Mouse (Mus musculus) CH12F3 (cell line): ENCODE measurements around the gene Fnbp1.

Source experiments
- in situ Hi-C: fragments of 300-500 bp; cut with MboI; formaldehyde crosslinking; loops from 2 replicates; pipeline ENCODE4 v1.14.3; 2020; ENCODE audit warnings: low sequenced_read_pairs

The Fnbp1 gene

DNA sequence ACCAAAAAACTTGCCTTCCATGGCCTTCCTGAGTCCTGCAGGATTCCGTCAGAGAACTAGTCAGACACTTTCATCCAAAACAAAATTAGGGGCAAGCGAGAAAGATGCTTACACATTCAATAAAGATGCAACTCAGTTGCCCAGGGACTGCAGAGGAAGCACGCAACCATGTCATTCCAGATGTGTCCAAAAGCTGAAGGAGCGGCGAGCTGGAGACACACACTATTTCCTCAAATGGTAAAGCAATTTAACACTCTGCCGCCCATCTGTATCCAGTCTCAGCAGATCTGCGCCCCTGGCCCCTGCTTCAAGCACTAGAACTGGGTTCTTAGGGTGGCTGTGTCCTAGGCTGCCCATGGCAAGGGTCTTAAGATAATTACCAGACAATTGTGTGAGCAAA, 66.0 kb downstream of the Fnbp1 start:
- in situ Hi-C loops, result no loop called here

DNA sequence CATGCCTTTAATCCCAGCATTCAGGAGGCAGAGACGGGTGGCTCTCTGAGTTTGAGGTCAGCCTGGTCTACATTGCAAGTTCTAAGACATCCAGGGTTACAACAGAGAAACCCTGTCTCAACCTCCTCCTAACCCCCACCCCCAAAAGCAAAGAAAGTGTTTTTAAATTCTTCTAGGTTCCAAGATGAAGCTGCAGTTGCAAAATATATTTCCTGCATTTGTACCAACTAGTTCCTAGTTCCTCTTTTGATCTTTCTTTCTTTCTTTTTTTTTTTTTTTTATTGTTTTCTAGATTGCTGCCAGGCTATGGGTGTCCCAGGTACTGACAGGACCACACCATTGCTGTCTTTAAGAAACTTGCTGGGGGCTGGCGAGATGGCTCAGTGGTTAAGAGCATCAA, 66.6 kb downstream of the Fnbp1 start:
- in situ Hi-C loops, result no loop called here

DNA sequence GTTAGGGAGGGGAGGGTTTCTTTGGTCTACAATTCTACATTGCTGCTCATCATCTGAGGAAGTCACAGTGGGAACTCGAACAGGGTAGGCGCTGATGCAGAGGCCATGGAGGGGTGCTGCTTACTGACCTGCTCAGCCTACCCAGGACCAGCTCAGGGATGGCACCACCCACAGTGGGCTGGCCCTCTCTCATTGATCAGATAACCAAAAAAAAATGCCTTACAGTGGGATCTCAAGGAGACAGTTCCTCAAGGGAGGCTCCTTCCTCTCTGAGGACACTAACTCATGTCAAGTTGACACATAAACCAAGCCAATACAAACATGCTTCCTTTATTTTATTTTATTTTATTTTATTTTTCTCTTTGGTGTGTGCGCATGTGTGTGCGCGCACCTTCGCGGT, 72.3 kb downstream of the Fnbp1 start:
- in situ Hi-C loops, result no loop called here

DNA sequence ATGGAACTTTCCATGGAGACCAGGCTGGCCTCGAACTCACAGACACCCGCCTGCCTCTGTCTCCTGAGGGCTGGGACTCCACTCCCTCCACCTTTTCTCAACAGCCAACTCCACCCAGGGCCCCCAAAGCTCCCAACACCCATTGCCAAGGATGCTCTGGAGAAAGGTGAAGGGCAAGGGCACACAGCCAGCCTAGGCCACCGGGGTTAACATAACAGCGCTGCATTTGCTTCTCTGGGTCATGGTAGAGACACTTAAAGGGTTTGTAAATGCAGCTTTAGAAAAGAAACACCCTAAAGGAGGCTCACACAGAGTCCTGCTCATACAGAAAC, 72.7 kb downstream of the Fnbp1 start:
- in situ Hi-C loops, result no loop called here

DNA sequence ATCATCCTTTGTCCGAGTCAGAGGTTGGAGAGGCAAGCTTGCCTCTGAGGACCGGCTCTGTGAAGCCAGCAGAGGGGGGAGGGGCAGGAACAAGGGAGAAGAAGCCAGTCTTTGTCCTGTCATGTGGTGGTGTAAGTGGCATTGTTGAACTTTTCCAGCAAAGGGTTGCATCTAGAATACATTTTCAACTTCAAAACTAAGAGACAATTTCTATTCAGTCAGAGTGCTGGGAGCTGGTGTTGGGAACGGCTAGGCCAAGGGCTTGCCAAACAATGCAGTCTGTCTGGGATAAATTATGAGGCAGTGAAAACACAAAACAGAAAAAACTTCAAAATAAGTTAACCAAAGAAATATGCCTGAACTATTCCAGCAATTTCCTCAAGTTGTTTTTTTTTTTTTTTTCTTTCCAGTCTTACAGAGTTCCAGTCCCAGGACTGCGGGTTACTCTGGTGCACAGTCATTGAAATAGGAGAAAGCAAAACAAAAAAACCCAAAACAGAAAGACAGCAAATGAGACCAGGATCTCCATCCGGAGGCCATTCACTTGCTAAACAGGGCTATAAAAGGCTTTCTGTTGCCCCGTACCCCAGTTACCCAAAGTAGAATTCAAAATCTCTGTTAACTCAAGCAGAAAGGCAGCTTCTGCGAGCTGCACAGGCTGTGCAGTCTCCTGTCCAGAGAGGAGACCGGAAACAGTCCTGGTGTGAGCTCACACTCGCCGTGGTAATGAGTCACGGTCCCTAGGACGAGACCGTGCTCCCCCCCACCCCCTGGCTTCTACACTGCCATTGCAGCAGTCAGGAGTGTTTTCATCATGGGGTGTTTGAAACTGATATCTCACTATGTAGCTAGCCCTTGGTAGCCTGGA, 73.3 kb downstream of the Fnbp1 start:
- in situ Hi-C loops, result no loop called here

DNA sequence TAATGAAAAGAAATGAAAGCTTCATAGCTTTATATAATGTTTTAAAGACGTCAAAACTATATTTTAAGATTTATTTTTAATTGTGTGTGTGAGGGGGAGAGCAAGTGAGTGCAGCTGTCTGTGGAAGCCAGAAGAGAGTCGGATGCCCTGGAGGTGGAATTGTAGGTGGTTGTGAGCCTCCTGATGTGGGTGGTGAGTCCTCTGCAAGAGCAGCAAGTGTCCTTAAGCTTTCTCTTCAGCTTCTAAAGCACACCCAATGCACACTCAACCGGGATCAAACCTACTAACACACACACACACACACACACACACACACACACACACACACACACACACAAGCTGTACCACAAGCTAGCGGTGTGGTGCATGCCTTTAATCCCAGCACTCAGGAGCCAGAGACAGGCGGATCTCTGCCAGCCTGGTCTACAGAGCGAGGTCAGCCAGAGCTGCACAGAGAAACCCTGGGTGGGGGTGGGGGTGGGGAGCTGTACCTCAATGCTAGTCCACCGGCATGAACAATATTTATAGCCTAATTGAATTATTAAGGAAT, 74.0 kb downstream of the Fnbp1 start:
- in situ Hi-C loops, result no loop called here

DNA sequence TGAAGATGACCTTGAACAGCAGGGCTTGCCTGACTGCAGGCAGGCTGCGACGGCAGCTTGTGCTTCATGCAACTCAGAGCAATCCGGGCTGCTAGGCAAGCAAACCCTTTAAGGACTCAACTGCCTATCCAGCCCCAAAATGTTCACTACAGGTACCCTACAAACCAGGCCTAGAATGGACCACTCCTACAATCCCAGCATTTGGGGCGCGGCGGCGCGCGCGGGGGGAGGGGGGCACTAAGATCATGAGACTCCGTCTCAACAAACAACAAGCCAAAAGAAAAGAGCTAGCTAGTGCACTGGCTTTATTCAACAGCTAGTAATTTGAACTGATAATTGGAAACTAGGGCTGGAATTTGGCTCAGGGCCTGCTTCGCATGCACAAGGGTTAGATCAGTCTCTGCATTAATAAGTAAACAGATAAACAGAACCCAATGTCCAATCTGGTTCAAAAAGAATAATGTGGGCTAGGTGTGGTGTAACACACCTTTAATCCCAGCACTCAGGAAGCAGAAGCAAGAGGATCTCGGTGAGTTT, 74.7 kb downstream of the Fnbp1 start:
- in situ Hi-C loops, result no loop called here

DNA sequence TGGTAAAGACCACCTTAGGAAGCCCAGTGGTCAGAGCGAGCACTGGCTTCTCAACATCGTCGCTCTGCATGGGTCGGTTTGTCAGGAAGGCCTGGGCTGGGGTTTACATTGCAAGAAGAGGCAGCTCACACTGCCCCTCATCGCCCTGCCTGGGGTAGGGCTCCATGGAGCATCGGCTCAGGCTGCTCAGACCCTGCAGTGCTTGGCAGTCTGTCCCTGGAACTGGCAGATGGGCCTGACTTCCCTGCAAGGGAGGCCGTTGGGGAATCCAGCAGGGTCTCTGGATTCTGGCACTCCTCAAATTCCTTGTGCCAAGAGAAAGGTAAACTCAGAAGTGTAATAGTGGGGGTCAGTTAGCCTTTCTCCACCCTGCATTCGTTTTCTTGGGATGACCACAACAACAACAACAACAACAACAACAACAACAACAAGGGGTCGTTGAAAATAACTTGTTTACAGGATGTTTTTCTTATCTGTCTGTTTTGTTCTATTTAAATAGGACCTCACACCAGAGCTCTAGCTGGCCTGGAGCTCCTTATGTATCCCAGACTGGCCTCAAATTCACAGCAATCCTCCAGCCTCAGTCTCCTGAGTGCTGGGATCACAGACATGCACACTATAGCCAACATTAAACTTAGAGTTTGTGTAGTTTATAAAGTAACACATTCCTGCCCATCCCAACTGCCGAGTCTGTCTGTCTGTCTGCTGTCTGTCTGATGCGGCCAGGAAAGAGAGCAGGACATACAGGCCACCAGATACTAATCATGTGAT, 75.6 kb downstream of the Fnbp1 start:
- in situ Hi-C loops, result no loop called here

DNA sequence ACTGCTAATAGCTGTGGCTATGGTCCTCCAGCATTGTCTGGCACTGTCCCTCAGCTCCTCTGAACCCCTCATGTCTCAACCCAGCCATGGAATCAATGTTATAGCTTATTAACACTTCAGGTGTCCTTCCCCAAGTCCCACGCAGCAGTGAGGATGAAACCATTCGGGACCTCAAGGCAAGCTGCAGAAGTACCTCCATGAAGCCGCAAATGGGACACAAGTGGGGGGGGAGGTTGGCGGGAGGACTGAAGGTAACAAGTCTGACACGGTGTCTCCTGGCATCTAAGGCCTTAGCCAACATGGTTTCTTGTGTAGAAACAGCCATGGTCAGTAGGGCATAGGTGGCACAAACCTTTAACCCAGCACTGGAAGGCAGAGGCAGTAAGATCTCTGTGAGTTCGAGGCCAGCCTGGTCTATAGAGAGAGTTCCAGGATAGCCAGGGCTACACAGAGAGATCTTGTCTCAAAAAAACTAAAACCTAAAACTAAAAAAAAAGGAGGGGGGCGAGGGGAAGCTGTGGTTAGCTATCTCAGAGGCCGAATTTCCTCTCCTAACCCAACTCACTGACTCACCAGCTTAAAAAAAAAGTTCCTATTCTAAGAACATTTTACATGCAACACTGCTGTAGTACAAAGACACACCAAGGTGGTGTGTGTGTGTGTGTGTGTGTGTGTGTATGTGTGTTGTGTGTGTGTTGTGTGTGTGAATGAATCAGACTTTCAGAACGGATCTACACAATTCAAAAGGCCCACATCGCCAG, 79.8 kb downstream of the Fnbp1 start:
- in situ Hi-C loops, result no loop called here

DNA sequence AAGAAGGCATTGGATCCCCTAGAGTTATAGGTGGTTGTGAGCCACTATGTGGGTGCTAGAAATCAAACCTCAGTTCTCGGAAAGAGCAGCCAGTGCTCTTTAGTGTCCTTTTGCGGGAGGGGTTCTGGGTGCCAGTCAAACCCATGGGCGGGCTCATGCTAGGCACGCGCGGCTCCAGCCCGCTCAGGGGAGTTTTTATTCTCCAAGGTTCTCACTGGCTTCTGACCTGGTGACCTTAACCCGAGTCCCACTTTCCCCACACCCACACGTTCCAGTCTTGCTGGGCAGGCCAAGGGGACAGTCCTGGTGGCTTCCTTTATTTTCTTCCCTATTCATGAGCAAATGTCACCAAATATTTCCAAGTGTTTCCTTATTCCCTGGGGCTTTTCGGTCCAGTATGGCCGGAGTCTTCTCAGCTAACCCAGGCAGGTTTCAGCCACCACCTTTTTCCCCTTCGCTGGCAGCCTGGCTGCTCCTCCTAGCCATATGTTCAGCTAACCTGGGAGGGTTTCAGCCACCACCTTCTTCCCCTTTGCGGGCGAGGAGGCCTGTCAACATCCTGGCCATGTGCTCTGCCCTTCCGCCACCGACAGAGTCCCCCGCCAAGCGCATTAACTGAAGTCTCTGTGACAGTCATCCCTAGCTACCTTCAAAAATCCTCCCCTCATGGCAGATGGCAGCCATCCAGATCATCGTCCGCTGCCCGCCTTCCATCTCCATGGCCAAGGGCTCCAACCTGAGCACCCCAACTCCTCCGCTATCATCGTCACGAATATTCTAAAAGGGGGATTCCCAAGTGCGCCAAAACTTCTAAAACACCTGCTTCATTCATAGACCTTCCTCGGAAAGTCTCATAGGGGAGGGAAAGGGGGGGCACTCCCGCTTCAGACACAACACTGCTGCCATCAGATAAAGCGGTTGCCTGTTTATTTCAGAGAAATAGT, 80.7 kb downstream of the Fnbp1 start:
- in situ Hi-C loops, result no loop called here

DNA sequence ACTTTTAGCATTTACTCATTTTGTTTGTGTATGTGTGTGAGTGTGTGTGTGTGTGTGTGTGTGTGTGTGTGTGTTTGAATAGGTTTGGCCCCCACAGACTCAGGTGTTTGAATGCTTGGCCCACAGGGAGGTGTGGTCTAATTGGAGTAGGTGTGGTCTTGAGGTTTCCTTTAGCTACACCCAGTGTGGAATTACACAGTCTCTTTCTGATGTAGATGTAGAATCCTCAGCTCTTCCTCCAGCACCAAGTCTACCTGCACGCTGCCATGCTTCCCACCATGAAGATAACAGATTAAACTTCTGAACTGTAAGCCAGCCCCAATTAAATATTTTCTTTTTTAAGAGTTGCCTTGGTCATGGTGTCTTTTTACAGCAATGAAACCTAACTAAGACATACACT, 81.5 kb downstream of the Fnbp1 start:
- in situ Hi-C loops, result no loop called here

DNA sequence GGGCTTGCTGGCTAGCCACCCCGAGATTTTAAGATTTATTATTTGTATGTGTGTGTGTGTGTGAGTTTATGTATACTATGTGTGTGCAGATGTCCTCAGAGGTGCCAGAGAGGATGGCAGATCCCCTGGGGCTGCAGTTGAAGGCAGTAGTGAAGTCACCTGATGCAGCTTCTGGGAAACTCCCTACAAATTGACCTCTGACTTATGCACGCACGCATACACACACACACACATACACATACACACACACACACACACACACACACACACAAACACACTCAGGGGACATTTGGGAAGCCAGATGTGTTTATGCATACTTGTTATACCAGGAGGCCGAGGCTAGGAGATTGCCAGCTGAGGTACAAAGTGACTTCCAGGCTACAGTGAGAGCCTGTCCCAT, 83.4 kb downstream of the Fnbp1 start:
- in situ Hi-C loops, result no loop called here

DNA sequence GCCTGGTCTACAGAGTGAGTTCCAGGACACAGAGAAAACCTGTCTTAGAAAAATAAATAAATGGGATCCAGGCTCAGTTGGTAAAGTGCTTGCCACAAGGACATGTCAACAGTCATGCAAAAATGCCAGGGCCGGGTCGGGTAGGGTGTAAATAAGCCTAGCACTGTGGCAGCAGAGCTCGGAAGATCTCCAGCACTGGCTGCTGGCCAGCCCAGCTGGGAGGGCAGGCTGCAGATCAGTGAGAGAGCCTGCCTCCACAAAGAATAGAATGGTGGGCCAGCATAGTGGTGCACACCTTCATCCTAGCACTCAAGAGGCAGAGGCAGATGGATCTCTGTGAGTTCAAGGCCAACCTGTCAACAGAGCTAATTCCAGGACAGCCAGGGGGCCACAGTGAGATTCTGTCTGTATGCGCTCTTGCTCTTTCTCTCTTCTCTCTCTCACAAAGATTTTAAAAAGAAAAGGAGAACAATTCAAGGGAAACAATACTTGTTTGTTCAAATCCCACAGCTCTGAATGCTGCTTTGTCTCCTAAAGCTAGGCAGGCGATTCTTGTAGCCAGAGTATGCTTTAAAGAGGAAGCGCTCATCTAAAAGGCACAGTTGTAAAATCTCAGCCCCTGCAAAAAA, 84.1 kb downstream of the Fnbp1 start:
- in situ Hi-C loops, result no loop called here

DNA sequence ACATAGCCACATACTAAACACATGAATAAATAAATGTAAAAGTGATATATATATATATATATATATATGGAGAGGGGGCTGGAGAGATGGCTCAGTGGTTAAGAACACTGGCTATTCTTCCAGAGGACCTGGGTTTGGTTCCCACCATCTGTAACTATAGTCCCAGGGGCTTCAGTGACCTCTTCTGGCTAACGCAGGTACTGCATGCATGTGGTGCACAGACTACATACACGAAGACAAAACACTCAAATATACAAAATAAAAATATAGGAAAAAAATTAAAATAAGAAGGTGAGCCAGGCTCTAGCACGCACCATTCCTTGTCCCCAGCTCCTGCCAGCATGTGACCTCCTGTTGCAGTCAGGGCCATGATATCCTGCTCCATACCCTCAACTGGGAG, 85.7 kb downstream of the Fnbp1 start:
- in situ Hi-C loops, result no loop called here

DNA sequence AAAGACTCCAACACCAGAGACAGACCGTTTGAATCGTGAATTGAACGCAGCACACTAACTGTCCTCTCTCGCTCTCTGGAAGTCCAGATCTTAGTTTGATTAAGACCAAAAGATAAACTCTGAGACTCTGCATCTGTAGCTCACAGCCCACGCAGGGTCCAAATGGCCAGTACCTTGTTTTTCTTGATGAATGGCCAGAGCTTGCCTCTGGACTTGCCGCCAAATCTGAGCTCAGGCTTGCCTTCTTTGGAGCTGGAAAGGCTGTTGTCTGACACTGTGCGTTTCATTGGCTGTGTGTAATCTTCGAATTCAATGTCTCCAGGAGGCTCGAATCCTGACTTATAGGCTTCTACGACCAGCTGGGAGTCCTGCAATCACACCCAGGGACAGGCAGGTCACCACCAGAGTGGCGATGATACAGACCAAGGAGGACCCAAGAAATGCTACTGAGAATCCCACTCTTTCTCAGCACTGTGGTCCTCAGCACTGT, 87.9 kb downstream of the Fnbp1 start:
- in situ Hi-C loops, result no loop called here

DNA sequence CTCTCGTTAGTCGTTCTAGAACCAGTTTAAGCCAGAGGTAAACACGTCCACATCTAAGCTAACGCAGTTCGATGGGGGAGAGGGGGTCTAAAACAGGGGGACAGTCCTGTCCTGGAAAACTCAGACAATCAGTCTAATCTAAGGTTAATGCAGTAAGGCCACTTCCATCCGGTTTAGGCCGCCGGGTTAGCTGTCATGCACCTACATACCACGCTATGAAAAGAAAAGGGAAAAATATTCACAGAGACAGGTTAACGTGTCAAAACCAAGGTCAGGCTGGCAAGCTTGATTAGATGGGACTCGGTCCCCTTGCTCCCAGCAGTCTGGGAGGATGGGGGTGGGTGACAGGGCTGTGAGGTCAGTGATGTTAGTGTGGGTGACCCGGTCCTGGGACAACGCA, 88.4 kb downstream of the Fnbp1 start:
- in situ Hi-C loops, result no loop called here

DNA sequence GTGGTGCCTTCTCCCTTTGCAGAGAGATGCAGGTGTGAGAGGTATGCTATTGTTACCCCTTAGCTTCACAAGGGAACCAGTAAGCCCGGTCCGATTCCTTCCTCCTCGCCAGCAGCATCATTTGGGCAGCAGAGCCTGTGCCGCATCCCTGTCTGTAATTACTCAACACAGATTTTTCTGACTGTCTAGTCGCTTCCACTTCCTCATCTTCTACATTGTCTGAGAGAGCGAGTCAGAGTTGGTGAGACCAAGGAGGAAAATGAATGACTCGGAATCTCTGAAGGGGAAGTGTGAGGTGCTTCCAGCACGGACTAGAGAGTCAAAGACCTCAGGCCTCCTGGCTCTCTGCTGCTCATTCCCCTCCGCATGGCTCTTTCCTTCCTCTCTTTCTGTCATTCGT, 89.4 kb downstream of the Fnbp1 start:
- in situ Hi-C loops, result no loop called here

DNA sequence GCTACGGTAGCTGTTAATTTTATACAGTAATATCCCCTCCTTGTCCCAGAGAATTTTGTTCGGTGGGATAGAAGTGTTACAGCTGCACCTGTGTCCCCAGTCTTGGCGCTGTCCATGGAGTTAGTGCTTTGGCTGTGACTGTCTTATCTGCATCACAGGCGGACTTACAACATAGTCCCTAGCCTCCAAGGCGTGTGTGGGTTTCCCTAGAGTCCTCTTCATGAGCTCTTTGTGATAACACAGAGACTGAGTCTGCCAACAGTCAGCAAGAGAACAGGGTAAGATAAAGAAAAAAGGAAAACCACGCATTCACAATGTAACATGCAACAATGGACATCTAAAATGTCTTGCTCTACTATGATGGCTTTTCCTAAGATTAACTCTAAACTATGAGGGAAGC, 93.8 kb downstream of the Fnbp1 start:
- in situ Hi-C loops, result no loop called here

DNA sequence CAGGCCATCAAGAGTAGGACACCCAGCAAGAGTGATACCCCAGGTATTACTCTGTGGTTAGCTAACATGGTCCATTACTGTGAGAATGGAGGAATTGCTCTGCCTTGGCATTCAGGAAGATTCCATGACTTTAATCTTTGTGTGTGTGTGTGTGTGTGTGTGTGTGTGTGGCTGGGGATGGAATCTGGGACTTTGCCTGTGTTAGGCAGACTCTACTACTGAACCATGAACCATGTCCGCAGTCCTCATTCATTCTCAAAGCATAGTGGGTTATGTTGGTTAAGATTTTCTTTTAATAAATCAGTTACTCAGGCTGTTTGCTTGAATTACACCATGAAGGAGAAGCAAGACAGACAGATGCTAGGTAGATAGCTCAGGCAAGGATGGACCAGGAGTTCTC, 98.0 kb downstream of the Fnbp1 start:
- in situ Hi-C loops, result no loop called here
